Mouse (Mus musculus): ENCODE data around the gene Ugt1a9. TPM values are rescaled to one million over a fixed set of nuclear protein-coding genes. Genes with fewer than 3 reads are reported as not detected.

Gene Ugt1a9
- polyA plus RNA-seq, 1 experiment from 2014 or later, result not detected

DNA sequence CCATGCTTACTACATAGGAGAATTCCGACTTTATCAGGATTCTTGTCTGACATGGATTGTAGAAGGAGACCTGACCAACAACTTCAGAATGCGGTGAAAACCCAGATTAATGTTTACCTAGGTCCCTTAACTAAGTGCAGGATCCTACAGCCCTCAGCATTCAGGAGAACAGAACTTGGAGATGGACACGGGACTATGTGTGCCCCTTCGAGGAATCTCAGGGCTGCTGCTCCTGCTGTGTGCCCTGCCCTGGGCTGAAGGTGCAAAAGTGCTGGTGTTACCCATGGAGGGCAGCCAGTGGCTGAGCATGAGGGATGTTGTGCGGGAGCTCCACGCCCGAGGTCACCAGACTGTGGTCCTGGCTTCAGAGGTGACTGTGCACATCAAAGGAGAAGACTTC is 129.9 kb downstream of the Ugt1a9 start, which contains the start of gene Ugt1a2:
Gene Ugt1a2 (plus strand): TSS at position 146 of the 400 bp plus-strand sequence.
- no peaks in the 10 kb centered on the region for H3K27me3 ChIP-seq
- no peak within 1 kb of the TSS for H3K9ac ChIP-seq
- H3K36me3 ChIP-seq, result peaks cover 5% of the 10 kb centered on the region; the same call in 1 of the 2 replicates
- no peak within 1 kb of the TSS for H3K27ac ChIP-seq
- H3K9me3 ChIP-seq, result peaks cover 9% of the 10 kb centered on the region; the same call in 1 of the 2 replicates
- no peak for ATAC-seq (ENCODE audit: low FRiP score, low read depth)
- H3K4me3 ChIP-seq, result no peak within 1 kb of the TSS
- WGBS, result 80% methylated on average over 7 of the region's 7 CpGs
- H3K4me2 ChIP-seq (replicated peaks), result no peak within 1 kb of the TSS
- H3K4me1 ChIP-seq, result no peaks in the 10 kb centered on the region

GRCm38 (mm10) chr1:88205294-88205922 is 134.8 kb downstream of the Ugt1a9 start, which contains the start of gene Dnajb3:
Gene Dnajb3 (minus strand): TSS chr1:88205782.
- H3K4me1 ChIP-seq, result no peaks in the 10 kb centered on the region
- WGBS, result 7% methylated on average over 62 of the region's 62 CpGs

DNA sequence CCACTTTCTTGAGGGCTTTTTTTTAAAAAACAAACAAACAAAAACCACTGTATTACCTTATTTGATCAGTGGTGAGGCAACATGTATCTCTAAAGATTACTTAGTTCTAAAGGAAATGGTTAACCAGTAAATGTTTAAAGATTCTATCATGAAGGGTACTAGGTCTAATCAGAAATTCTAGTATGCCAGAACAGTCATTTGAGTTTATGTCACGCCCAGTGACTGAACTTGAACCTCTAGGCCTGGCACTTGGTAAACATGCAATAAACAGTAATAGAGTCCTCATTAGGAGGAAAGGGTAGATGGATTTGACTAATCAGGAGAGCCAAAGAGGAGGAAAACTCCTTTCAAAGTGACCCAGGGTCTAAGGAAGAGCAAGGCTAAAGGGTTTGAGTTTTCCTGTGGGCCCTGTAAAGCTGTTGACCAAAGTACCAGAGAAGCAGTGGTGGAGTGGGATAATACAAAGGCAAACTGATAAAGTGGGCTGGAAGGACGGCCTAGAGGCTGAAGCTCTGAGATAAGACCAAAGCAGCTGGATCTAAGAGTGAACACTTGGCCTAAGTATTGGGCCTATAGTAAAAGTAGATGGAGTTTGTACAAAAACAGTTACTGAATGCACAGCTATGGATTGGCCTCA is 136.4 kb downstream of the Ugt1a9 start:
- peaks cover 5% of the 10 kb centered on the region; the same call in 1 of the 2 replicates for H3K36me3 ChIP-seq
- no peaks in the 10 kb centered on the region for H3K27me3 ChIP-seq
- peaks cover 17% of the 10 kb centered on the region for H3K9me3 ChIP-seq
- no peak for ATAC-seq (ENCODE audit: low FRiP score, low read depth)
- no peak overlapping the region for H3K27ac ChIP-seq
- H3K9ac ChIP-seq, result no peak overlapping the region
- no peaks in the 10 kb centered on the region for H3K4me1 ChIP-seq
- H3K4me2 ChIP-seq (replicated peaks), result no peak overlapping the region
- no peak overlapping the region for H3K4me3 ChIP-seq
- WGBS, result 82% methylated on average over 2 of the region's 2 CpGs

More at GRCm38 (mm10) chr1:88205294-88205922, 134.8 kb downstream of the Ugt1a9 start, which contains the start of gene Dnajb3:
- H3K4me2 ChIP-seq (replicated peaks), result peak within 1 kb of the TSS; percentile 75
- peaks cover 9% of the 10 kb centered on the region; the same call in 1 of the 2 replicates for H3K9me3 ChIP-seq
- no peaks in the 10 kb centered on the region for H3K27me3 ChIP-seq
- H3K36me3 ChIP-seq, result peaks cover 5% of the 10 kb centered on the region; the same call in 1 of the 2 replicates
- peak within 1 kb of the TSS; percentile 74 for H3K9ac ChIP-seq
- ATAC-seq (ENCODE audit: low FRiP score, low read depth), result peak; percentile 98
- H3K4me3 ChIP-seq, result peak within 1 kb of the TSS; percentile 53
- 0 out of 2 replicates have a peak within 1 kb of the TSS, but pooled peaks have one; percentile 22 for H3K27ac ChIP-seq

- Histone ChIP-seq H3K27ac (no peak within 1 kb of the TSS), H3K9me3 (peaks cover 51% of the 10 kb centered on the region), H3K4me1 (no peaks in the 10 kb centered on the region), H3K27me3 (no peaks in the 10 kb centered on the region), H3K4me3 (no peak within 1 kb of the TSS), H3K36me3 (no peaks in the 10 kb centered on the region), H3K4me2 (replicated peaks) (no peak within 1 kb of the TSS), H3K9ac (no peak within 1 kb of the TSS)
- WGBS, result 68% methylated on average over 8 of the region's 8 CpGs
- no peak for ATAC-seq (ENCODE audit: low FRiP score, low read depth)
These were observed 141.2 kb downstream of the Ugt1a9 start, which contains the start of gene Ugt1a1 for GRCm38 (mm10) chr1:88211812-88212211. Gene Ugt1a1 (plus strand): TSS chr1:88211959.

- no peaks in the 10 kb centered on the region for H3K27me3 ChIP-seq
- 60% methylated on average over 8 of the region's 8 CpGs for WGBS
- H3K9me3 ChIP-seq, result peaks cover 57% of the 10 kb centered on the region
- H3K36me3 ChIP-seq, result no peaks in the 10 kb centered on the region
- H3K4me3 ChIP-seq, result no peak overlapping the region
- 0 out of 2 replicates have a peak, but pooled peaks have one; percentile 17 for ATAC-seq (ENCODE audit: low FRiP score, low read depth)
- no peak overlapping the region for H3K9ac ChIP-seq
- H3K4me1 ChIP-seq, result no peaks in the 10 kb centered on the region
- no peak overlapping the region for H3K4me2 ChIP-seq (replicated peaks)
- H3K27ac ChIP-seq, result no peak overlapping the region
These were observed 141.9 kb downstream of the Ugt1a9 start for GRCm38 (mm10) chr1:88212341-88213045.

- Histone ChIP-seq H3K4me3 (no peak overlapping the region), H3K36me3 (no peaks in the 10 kb centered on the region), H3K4me2 (replicated peaks) (no peak overlapping the region), H3K9ac (no peak overlapping the region), H3K4me1 (no peaks in the 10 kb centered on the region), H3K9me3 (peaks cover 60% of the 10 kb centered on the region), H3K27ac (no peak overlapping the region), H3K27me3 (no peaks in the 10 kb centered on the region)
- ATAC-seq (ENCODE audit: low FRiP score, low read depth), result no peak
- 77% methylated on average over 1 of the region's 1 CpGs for WGBS
These were observed 142.5 kb downstream of the Ugt1a9 start for GRCm38 (mm10) chr1:88213061-88213460.

GRCm38 (mm10) chr1:88213766-88214461 is 143.3 kb downstream of the Ugt1a9 start:
- ATAC-seq (ENCODE audit: low FRiP score, low read depth), result no peak
- Histone ChIP-seq H3K27ac (no peak overlapping the region), H3K9ac (no peak overlapping the region), H3K4me2 (replicated peaks) (no peak overlapping the region), H3K4me3 (no peak overlapping the region), H3K9me3 (peaks cover 60% of the 10 kb centered on the region), H3K36me3 (no peaks in the 10 kb centered on the region), H3K27me3 (no peaks in the 10 kb centered on the region), H3K4me1 (no peaks in the 10 kb centered on the region)
- WGBS, result 74% methylated on average over 2 of the region's 2 CpGs

GRCm38 (mm10) chr1:88214462-88214952 is 143.9 kb downstream of the Ugt1a9 start:
- ATAC-seq (ENCODE audit: low FRiP score, low read depth), result no peak
- Histone ChIP-seq H3K4me2 (replicated peaks) (no peak overlapping the region), H3K27me3 (no peaks in the 10 kb centered on the region), H3K9ac (no peak overlapping the region), H3K4me3 (no peak overlapping the region), H3K36me3 (no peaks in the 10 kb centered on the region), H3K4me1 (no peaks in the 10 kb centered on the region), H3K27ac (no peak overlapping the region), H3K9me3 (peaks cover 60% of the 10 kb centered on the region)
- WGBS, result 76% methylated on average over 2 of the region's 2 CpGs

DNA sequence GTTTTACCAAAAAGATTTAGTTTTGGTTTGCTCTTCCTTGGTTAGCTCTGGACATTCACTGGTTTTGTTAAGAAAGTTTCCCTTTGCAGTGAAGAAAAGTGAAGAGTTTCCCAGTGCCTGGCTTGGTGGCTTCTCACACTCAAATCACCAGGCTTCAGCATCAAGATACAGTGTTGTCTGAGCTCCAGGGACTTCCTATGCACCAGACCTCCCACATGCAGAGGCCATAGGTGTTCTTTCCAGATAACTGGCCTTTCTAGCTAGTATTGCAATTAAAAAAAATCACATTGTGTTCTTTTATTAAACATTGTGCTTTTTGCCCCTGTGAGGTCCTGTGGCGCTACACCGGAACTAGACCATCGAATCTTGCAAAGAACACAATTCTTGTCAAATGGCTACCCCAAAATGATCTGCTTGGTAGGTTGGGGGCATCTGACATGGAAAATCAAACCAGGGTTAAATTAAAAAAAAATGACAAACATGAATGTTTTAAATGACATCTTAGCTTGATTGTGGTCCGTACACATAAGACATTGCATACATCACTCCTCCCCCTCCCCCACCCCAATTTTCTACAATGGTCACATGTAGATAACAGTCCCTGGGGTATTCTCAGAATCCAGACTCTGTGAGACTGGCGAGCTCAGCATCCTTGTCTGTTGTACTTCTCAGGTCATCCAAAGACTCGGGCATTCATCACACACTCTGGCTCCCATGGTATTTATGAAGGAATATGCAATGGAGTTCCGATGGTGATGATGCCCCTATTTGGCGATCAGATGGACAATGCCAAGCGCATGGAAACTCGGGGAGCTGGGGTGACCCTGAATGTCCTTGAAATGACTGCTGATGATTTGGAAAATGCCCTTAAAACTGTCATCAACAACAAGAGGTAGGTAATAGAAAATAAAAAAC is 145.1 kb downstream of the Ugt1a9 start:
- H3K27me3 ChIP-seq, result no peaks in the 10 kb centered on the region
- no peak overlapping the region for H3K4me3 ChIP-seq
- no peak overlapping the region for H3K27ac ChIP-seq
- H3K4me2 ChIP-seq (replicated peaks), result no peak overlapping the region
- H3K9ac ChIP-seq, result no peak overlapping the region
- no peak for ATAC-seq (ENCODE audit: low FRiP score, low read depth)
- no peaks in the 10 kb centered on the region for H3K4me1 ChIP-seq
- peaks cover 60% of the 10 kb centered on the region for H3K9me3 ChIP-seq
- no peaks in the 10 kb centered on the region for H3K36me3 ChIP-seq
- WGBS, result 72% methylated on average over 10 of the region's 10 CpGs

DNA sequence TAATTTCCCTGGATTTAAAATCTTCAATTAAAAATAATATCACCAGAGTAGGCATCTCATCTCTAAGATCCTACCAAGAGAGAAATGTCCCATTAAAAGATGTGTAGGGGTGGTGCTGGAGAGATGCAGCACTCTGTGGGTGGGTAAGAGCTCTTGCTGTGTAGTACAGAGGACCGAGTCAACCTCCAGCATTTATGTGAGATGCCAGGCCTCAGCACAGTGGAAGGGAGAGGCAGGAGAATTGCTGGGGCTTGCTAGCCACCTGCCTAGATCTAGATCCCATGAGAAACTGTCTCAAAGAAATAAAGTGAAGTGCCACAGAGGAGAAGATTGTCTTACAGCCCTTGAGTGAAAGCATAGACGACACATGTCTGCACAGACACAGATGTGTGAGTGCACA is 146.0 kb downstream of the Ugt1a9 start:
- no peaks in the 10 kb centered on the region for H3K4me1 ChIP-seq
- H3K36me3 ChIP-seq, result no peaks in the 10 kb centered on the region
- ATAC-seq (ENCODE audit: low FRiP score, low read depth), result no peak
- no peak overlapping the region for H3K27ac ChIP-seq
- H3K4me2 ChIP-seq (replicated peaks), result no peak overlapping the region
- H3K27me3 ChIP-seq, result no peaks in the 10 kb centered on the region
- H3K9ac ChIP-seq, result no peak overlapping the region
- peaks cover 56% of the 10 kb centered on the region for H3K9me3 ChIP-seq
- 58% methylated on average over 2 of the region's 2 CpGs for WGBS
- H3K4me3 ChIP-seq, result no peak overlapping the region

- ATAC-seq (ENCODE audit: low FRiP score, low read depth), result no peak
- Histone ChIP-seq H3K4me1 (no peaks in the 10 kb centered on the region), H3K4me3 (no peak overlapping the region), H3K9me3 (peaks cover 52% of the 10 kb centered on the region), H3K9ac (no peak overlapping the region), H3K36me3 (no peaks in the 10 kb centered on the region), H3K4me2 (replicated peaks) (no peak overlapping the region), H3K27ac (no peak overlapping the region), H3K27me3 (no peaks in the 10 kb centered on the region)
- WGBS, result 58% methylated on average over 2 of the region's 2 CpGs
These were observed 146.5 kb downstream of the Ugt1a9 start for GRCm38 (mm10) chr1:88217144-88217543.

All from limb, embryonic 13.5 days (tissue).